Mouse (Mus musculus) ES-E14 (cell line): ENCODE results near the gene Col24a1. TPM values are rescaled to one million over a fixed set of nuclear protein-coding genes. Genes with fewer than 3 reads are reported as not detected.

Experiments
- DNase-seq: peaks from one replicate; pipeline ENCODE4 v3.0.0-alpha.2; 2013; ENCODE audit warnings: low read depth, low spot score
- H3K27ac ChIP-seq: 2 replicates; pipeline ENCODE4 v1.5.1; 2012; ENCODE audit warnings: low read depth, mild to moderate bottlenecking, low read length, moderate library complexity, mixed read lengths; ENCODE audit not compliant: poor library complexity, insufficient read depth, severe bottlenecking
- H3K36me3 ChIP-seq: 2 replicates; pipeline ENCODE4 v1.6.1; 2012; ENCODE audit warnings: mild to moderate bottlenecking, low read length, moderate library complexity, mixed read lengths; ENCODE audit not compliant: control insufficient read depth, poor library complexity, insufficient read depth, severe bottlenecking
- H3K4me1 ChIP-seq, 2 experiments: fragments of 150-350 bp in 1 of 2; sonication (generic) in 1 of 2; 2 replicates each; pipeline ENCODE4 v1.6.1; 2012; ENCODE audit warnings: low read length in 2 of 2, mild to moderate bottlenecking in 1 of 2, mixed read lengths in 1 of 2; ENCODE audit not compliant: control insufficient read depth in 2 of 2, insufficient read depth in 2 of 2, poor library complexity in 1 of 2
- H3K4me3 ChIP-seq, 2 experiments: fragments of 150-350 bp in 1 of 2; sonication (generic) in 1 of 2; 2 replicates each; pipeline ENCODE4 v1.5.1; 2012; ENCODE audit warnings: low read length in 2 of 2, low read depth in 1 of 2, mild to moderate bottlenecking in 1 of 2, mixed read lengths in 1 of 2; ENCODE audit not compliant: insufficient read depth in 1 of 2, poor library complexity in 1 of 2, severe bottlenecking in 1 of 2
- H3K9ac ChIP-seq: 2 replicates; pipeline ENCODE4 v1.6.1; 2012; ENCODE audit warnings: low read depth, mild to moderate bottlenecking, low read length, mixed read lengths; ENCODE audit not compliant: poor library complexity, insufficient read depth, severe bottlenecking
- H3K9me3 ChIP-seq: fragments of 150-350 bp; sonication (generic); 2 replicates; pipeline ENCODE4 v1.6.1; 2012; ENCODE audit warnings: low read depth, mild to moderate bottlenecking, low read length; ENCODE audit not compliant: control insufficient read depth, insufficient read depth
- CHD2 ChIP-seq: IDR thresholded peaks from 2 replicates; pipeline ENCODE4 v1.6.1; 2014; ENCODE audit warnings: mild to moderate bottlenecking, low read depth, low read length, inconsistent platforms
- HCFC1 ChIP-seq: IDR thresholded peaks from 2 replicates; pipeline ENCODE4 v1.6.1; 2012; ENCODE audit warnings: low read length, inconsistent platforms, borderline replicate concordance; ENCODE audit not compliant: insufficient read depth
- MAFK ChIP-seq: IDR thresholded peaks from 2 replicates; pipeline ENCODE4 v1.6.1; 2014; ENCODE audit warnings: mild to moderate bottlenecking, low read depth, low read length, inconsistent platforms; ENCODE audit not compliant: insufficient read depth
- ZC3H11A ChIP-seq: IDR thresholded peaks from 2 replicates; pipeline ENCODE4 v1.6.1; 2012; ENCODE audit warnings: low read depth, mild to moderate bottlenecking, inconsistent platforms, low read length, borderline replicate concordance
- ZNF384 ChIP-seq: IDR thresholded peaks from 2 replicates; pipeline ENCODE4 v1.6.1; 2012; ENCODE audit warnings: low read depth, low read length, inconsistent platforms
- in situ Hi-C, 2 experiments: fragments of 600-800 bp; cut with MboI; formaldehyde crosslinking; loops; one replicate each; pipeline ENCODE4 v1.15.1; 2025; ENCODE audit warnings: low sequenced_read_pairs in 2 of 2, inconsistent platforms in 1 of 2; ENCODE audit not compliant: unreplicated experiment in 2 of 2
- total RNA-seq: library from RNA; depleted of rRNA; stranded (reverse); fragments of 300-350 nt; gene quantifications from 2 replicates; pipeline ENCODE4 v1.2.3, GENCODE M21; 2012

Gene Col24a1
- total RNA-seq, 1 experiment: 0.09 TPM

GRCm38 (mm10) chr3:145420421-145420820 is 128.1 kb downstream of the Col24a1 start:
- in situ Hi-C loops: loop anchor here (25.0 kb wide), 2 partner anchors 492 to 767 kb away; partner anchors contain the start of gene Bcl10 (in 1 of the 2)
- no peaks in the 10 kb centered on the region for H3K36me3 ChIP-seq
- no peaks in the 10 kb centered on the region for H3K4me1 ChIP-seq
- no peaks in the 10 kb centered on the region for H3K9me3 ChIP-seq
- TF ChIP-seq HCFC1 (no peak), ZNF384 (no peak), ZC3H11A (no peak), CHD2 (no peak), MAFK (no peak)
- no peak for DNase-seq
- no peak overlapping the region for H3K9ac ChIP-seq
- no peak overlapping the region for H3K4me3 ChIP-seq
- no peak overlapping the region for H3K27ac ChIP-seq

- no peak for DNase-seq
- H3K9ac ChIP-seq: no peak overlapping the region
- H3K27ac ChIP-seq: no peak overlapping the region
- in situ Hi-C loops: loop anchor here (25.0 kb wide), 2 partner anchors 490 to 765 kb away; partner anchors contain the start of gene Bcl10 (in 1 of the 2)
- H3K4me3 ChIP-seq: no peak overlapping the region
- TF ChIP-seq HCFC1 (no peak), MAFK (no peak), CHD2 (no peak), ZNF384 (no peak), ZC3H11A (no peak)
- no peaks in the 10 kb centered on the region for H3K4me1 ChIP-seq
- no peaks in the 10 kb centered on the region for H3K36me3 ChIP-seq
- H3K9me3 ChIP-seq: no peaks in the 10 kb centered on the region
Measured at GRCm38 (mm10) chr3:145422044-145422443, 129.8 kb downstream of the Col24a1 start.

GRCm38 (mm10) chr3:145438352-145438751 is 146.1 kb downstream of the Col24a1 start:
- TF ChIP-seq ZNF384 (no peak), HCFC1 (no peak), MAFK (no peak), CHD2 (no peak), ZC3H11A (no peak)
- Histone ChIP-seq H3K27ac (no peak overlapping the region), H3K9me3 (no peaks in the 10 kb centered on the region), H3K4me1 (no peaks in the 10 kb centered on the region), H3K4me3 (no peak overlapping the region), H3K36me3 (no peaks in the 10 kb centered on the region), H3K9ac (no peak overlapping the region)
- DNase-seq: no peak
- in situ Hi-C loops: no loop called here

- TF ChIP-seq ZNF384 (no peak), CHD2 (no peak), ZC3H11A (no peak), HCFC1 (no peak), MAFK (no peak)
- in situ Hi-C loops: no loop called here
- Histone ChIP-seq H3K9me3 (no peaks in the 10 kb centered on the region), H3K27ac (no peak overlapping the region), H3K36me3 (no peaks in the 10 kb centered on the region), H3K4me1 (no peaks in the 10 kb centered on the region), H3K4me3 (no peak overlapping the region), H3K9ac (no peak overlapping the region)
- no peak for DNase-seq
Measured at GRCm38 (mm10) chr3:145439086-145439485, 146.8 kb downstream of the Col24a1 start.

- in situ Hi-C loops: no loop called here
- H3K9me3 ChIP-seq: no peaks in the 10 kb centered on the region
Measured at GRCm38 (mm10) chr3:145440993-145441392, 148.7 kb downstream of the Col24a1 start.

More at GRCm38 (mm10) chr3:145440993-145441392, 148.7 kb downstream of the Col24a1 start:
- DNase-seq: no peak
- Histone ChIP-seq H3K36me3 (no peaks in the 10 kb centered on the region), H3K27ac (no peak overlapping the region), H3K4me3 (no peak overlapping the region), H3K4me1 (no peaks in the 10 kb centered on the region), H3K9ac (no peak overlapping the region)
- TF ChIP-seq HCFC1 (no peak), CHD2 (no peak), ZC3H11A (no peak), MAFK (no peak), ZNF384 (no peak)
